Mouse (Mus musculus): ENCODE results near the gene Fam117b.

GRCm38 (mm10) chr1:59883349-59884134, 29.3 kb upstream of the Fam117b start:
- no peak for TF ChIP-seq POLR2A (IDR thresholded peaks at IDR 0.05; ENCODE audit: control insufficient read depth in 1 of 2, insufficient read depth in 1 of 2, low read depth in 1 of 2, low read length in 2 of 2, poor library complexity in 1 of 2)
- TF ChIP-seq NELFE (IDR thresholded peaks at IDR 0.05; ENCODE audit: low read depth, low read length), result no peak
- no peak for TF ChIP-seq CHD2 (IDR thresholded peaks at IDR 0.05; ENCODE audit: low read length)
- TF ChIP-seq CTCF (IDR thresholded peaks at IDR 0.05 in 2 of 3, conservative IDR thresholded peaks at IDR 0.05 in 1 of 3; ENCODE audit: control insufficient read depth in 1 of 3, insufficient read depth in 1 of 3, low read depth in 2 of 3, low read length in 3 of 3, poor library complexity in 1 of 3, severe bottlenecking in 1 of 3), result peak in 2 of 3 experiments; percentile 95 to 99; a peak in 5 of 6 replicates
- no peak; the same call in 1 of the 2 replicates for TF ChIP-seq SIN3A (IDR thresholded peaks at IDR 0.05; ENCODE audit: low read length)
- no peak for TF ChIP-seq JUND (IDR thresholded peaks at IDR 0.05; ENCODE audit: low read depth, low read length)
